Mouse (Mus musculus): Measurements from ENCODE around the gene Ankrd39.

GRCm38 (mm10) chr1:36513718-36514117 lies 33.5 kb downstream of the Ankrd39 start:
- TF ChIP-seq CTCF (conservative IDR thresholded peaks at IDR 0.05; ENCODE audit: low read length) (peak; percentile 93), NANOG (IDR thresholded peaks at IDR 0.05; ENCODE audit: borderline replicate concordance, low read length) (no peak)
